Mouse (Mus musculus): ENCODE measurements around the gene Nadsyn1.

Nadsyn1 gene

GRCm38 (mm10) chr7:143753990-143754715, 68.5 kb downstream of the Nadsyn1 start:
- TF ChIP-seq CTCF (conservative IDR thresholded peaks at IDR 0.05; ENCODE audit: low read length) (peak; percentile 90), NANOG (IDR thresholded peaks at IDR 0.05; ENCODE audit: borderline replicate concordance, low read length) (no peak), POU5F1 (IDR thresholded peaks at IDR 0.05; ENCODE audit: borderline replicate concordance, low read length) (no peak)

GRCm38 (mm10) chr7:143752606-143753005, 70.0 kb downstream of the Nadsyn1 start:
- no peaks in the 10 kb centered on the region for H3K9me3 ChIP-seq (ENCODE audit: low read length)
- TF ChIP-seq NANOG (IDR thresholded peaks at IDR 0.05; ENCODE audit: borderline replicate concordance, low read length), result no peak
- TF ChIP-seq POU5F1 (IDR thresholded peaks at IDR 0.05; ENCODE audit: borderline replicate concordance, low read length), result no peak
- no peak for TF ChIP-seq CTCF (conservative IDR thresholded peaks at IDR 0.05; ENCODE audit: low read length)
- H3K36me3 ChIP-seq (ENCODE audit: insufficient read depth, low read length), result no peaks in the 10 kb centered on the region
- no peak overlapping the region for H3K4me3 ChIP-seq (replicated peaks; ENCODE audit: low read length)
- peaks cover 17% of the 10 kb centered on the region for H3K4me1 ChIP-seq (replicated peaks; ENCODE audit: low read depth, low read length)
- peaks cover 70% of the 10 kb centered on the region for H3K27me3 ChIP-seq (ENCODE audit: insufficient read depth, low read length)

More at GRCm38 (mm10) chr7:143753990-143754715, 68.5 kb downstream of the Nadsyn1 start:
- Histone ChIP-seq H3K4me3 (replicated peaks; ENCODE audit: low read length) (no peak overlapping the region), H3K27me3 (ENCODE audit: insufficient read depth, low read length) (peaks cover 84% of the 10 kb centered on the region), H3K36me3 (ENCODE audit: insufficient read depth, low read length) (no peaks in the 10 kb centered on the region), H3K9me3 (ENCODE audit: low read length) (no peaks in the 10 kb centered on the region), H3K4me1 (replicated peaks; ENCODE audit: low read depth, low read length) (peaks cover 17% of the 10 kb centered on the region)

- Histone ChIP-seq H3K27me3 (ENCODE audit: insufficient read depth, low read length) (peaks cover 65% of the 10 kb centered on the region), H3K4me1 (replicated peaks; ENCODE audit: low read depth, low read length) (peaks cover 12% of the 10 kb centered on the region), H3K9me3 (ENCODE audit: low read length) (no peaks in the 10 kb centered on the region), H3K36me3 (ENCODE audit: insufficient read depth, low read length) (no peaks in the 10 kb centered on the region), H3K4me3 (replicated peaks; ENCODE audit: low read length) (no peak overlapping the region)
- no peak for TF ChIP-seq NANOG (IDR thresholded peaks at IDR 0.05; ENCODE audit: borderline replicate concordance, low read length)
- TF ChIP-seq CTCF (conservative IDR thresholded peaks at IDR 0.05; ENCODE audit: low read length), result no peak
- TF ChIP-seq POU5F1 (IDR thresholded peaks at IDR 0.05; ENCODE audit: borderline replicate concordance, low read length), result no peak
Observed at GRCm38 (mm10) chr7:143752056-143752455, 70.6 kb downstream of the Nadsyn1 start.

GRCm38 (mm10) chr7:143751380-143751779, 71.3 kb downstream of the Nadsyn1 start:
- peaks cover 58% of the 10 kb centered on the region for H3K27me3 ChIP-seq (ENCODE audit: insufficient read depth, low read length)
- H3K9me3 ChIP-seq (ENCODE audit: low read length), result no peaks in the 10 kb centered on the region
- H3K36me3 ChIP-seq (ENCODE audit: insufficient read depth, low read length), result no peaks in the 10 kb centered on the region
- H3K4me1 ChIP-seq (replicated peaks; ENCODE audit: low read depth, low read length), result peaks cover 6% of the 10 kb centered on the region
- no peak overlapping the region for H3K4me3 ChIP-seq (replicated peaks; ENCODE audit: low read length)
- no peak for TF ChIP-seq POU5F1 (IDR thresholded peaks at IDR 0.05; ENCODE audit: borderline replicate concordance, low read length)
- no peak for TF ChIP-seq CTCF (conservative IDR thresholded peaks at IDR 0.05; ENCODE audit: low read length)
- TF ChIP-seq NANOG (IDR thresholded peaks at IDR 0.05; ENCODE audit: borderline replicate concordance, low read length), result no peak

- no peak overlapping the region for H3K4me3 ChIP-seq (replicated peaks; ENCODE audit: low read length)
- peaks cover 3% of the 10 kb centered on the region for H3K4me1 ChIP-seq (replicated peaks; ENCODE audit: low read depth, low read length)
- no peak for TF ChIP-seq NANOG (IDR thresholded peaks at IDR 0.05; ENCODE audit: borderline replicate concordance, low read length)
- no peak for TF ChIP-seq CTCF (conservative IDR thresholded peaks at IDR 0.05; ENCODE audit: low read length)
- no peaks in the 10 kb centered on the region for H3K9me3 ChIP-seq (ENCODE audit: low read length)
- H3K27me3 ChIP-seq (ENCODE audit: insufficient read depth, low read length), result peaks cover 44% of the 10 kb centered on the region
- H3K36me3 ChIP-seq (ENCODE audit: insufficient read depth, low read length), result no peaks in the 10 kb centered on the region
Observed at GRCm38 (mm10) chr7:143749045-143749444, 73.6 kb downstream of the Nadsyn1 start.

- Histone ChIP-seq H3K27me3 (ENCODE audit: insufficient read depth, low read length) (peaks cover 50% of the 10 kb centered on the region), H3K36me3 (ENCODE audit: insufficient read depth, low read length) (no peaks in the 10 kb centered on the region), H3K9me3 (ENCODE audit: low read length) (no peaks in the 10 kb centered on the region), H3K4me3 (replicated peaks; ENCODE audit: low read length) (no peak overlapping the region), H3K4me1 (replicated peaks; ENCODE audit: low read depth, low read length) (peaks cover 3% of the 10 kb centered on the region)
- no peak for TF ChIP-seq POU5F1 (IDR thresholded peaks at IDR 0.05; ENCODE audit: borderline replicate concordance, low read length)
- TF ChIP-seq CTCF (conservative IDR thresholded peaks at IDR 0.05; ENCODE audit: low read length), result peak; percentile 75
- no peak for TF ChIP-seq NANOG (IDR thresholded peaks at IDR 0.05; ENCODE audit: borderline replicate concordance, low read length)
Observed at GRCm38 (mm10) chr7:143748041-143748868, 74.4 kb downstream of the Nadsyn1 start.

All from E14TG2a.4 (cell line).